Mouse (Mus musculus): ENCODE data around the gene Krit1.

DNA sequence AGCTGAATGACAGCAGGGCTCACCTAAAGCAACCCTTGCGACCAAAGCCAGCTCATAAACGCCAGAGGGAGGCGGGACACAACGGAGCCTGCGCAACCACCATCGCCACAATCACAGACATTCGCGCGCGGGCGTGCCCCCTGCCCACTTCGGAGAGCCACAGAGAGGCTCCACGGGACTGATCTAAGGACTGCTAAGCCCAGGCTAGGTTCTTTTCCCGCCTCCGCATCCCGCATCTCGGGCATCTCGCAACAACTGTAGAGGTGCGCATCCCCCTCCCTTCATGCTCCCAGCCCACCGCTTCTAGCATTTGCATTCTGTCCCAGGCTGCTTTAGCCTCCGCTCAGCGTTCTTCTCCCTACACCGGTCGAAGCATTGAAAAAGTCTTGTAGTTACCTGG, 42.0 kb downstream of the Krit1 start, which contains the start of gene Lrrd1:
- TF ChIP-seq CTCF (IDR thresholded peaks at IDR 0.05; ENCODE audit: low read depth) (no peak), EP300 (IDR thresholded peaks at IDR 0.05; ENCODE audit: low read depth) (no peak)
